Mouse (Mus musculus) right cerebral cortex, postnatal 36 days (tissue): Measurements from ENCODE around the gene Elac2.

Experiments used
- DNase-seq, 2 experiments: peaks; one replicate each; pipeline ENCODE4 v3.0.0; 2022; ENCODE audit warnings: low spot score in 2 of 2, mixed read lengths in 1 of 2

The Elac2 gene

GRCm38 (mm10) chr11:65020744-65021143 lies 41.9 kb downstream of the Elac2 start:
- no peak for DNase-seq

- DNase-seq, result no peak
Observed at GRCm38 (mm10) chr11:65022771-65023170, 43.9 kb downstream of the Elac2 start.

- DNase-seq, result no peak
Observed at GRCm38 (mm10) chr11:65028049-65028448, 49.2 kb downstream of the Elac2 start.

- no peak for DNase-seq
Observed at GRCm38 (mm10) chr11:65030201-65030600, 51.4 kb downstream of the Elac2 start.

GRCm38 (mm10) chr11:65032221-65032620 lies 53.4 kb downstream of the Elac2 start:
- no peak for DNase-seq

GRCm38 (mm10) chr11:65038996-65039395 lies 60.2 kb downstream of the Elac2 start:
- no peak for DNase-seq

- DNase-seq, result no peak
Observed at GRCm38 (mm10) chr11:65039517-65040095, 60.8 kb downstream of the Elac2 start.

GRCm38 (mm10) chr11:65040556-65040955 lies 61.7 kb downstream of the Elac2 start:
- no peak for DNase-seq

- peak; percentile 25 to 59 for DNase-seq
Observed at GRCm38 (mm10) chr11:65049090-65049489, 70.3 kb downstream of the Elac2 start.

- no peak for DNase-seq
Observed at GRCm38 (mm10) chr11:65050819-65051218, 72.0 kb downstream of the Elac2 start.
